Mouse (Mus musculus): ENCODE data around the gene Hhat.

DNA sequence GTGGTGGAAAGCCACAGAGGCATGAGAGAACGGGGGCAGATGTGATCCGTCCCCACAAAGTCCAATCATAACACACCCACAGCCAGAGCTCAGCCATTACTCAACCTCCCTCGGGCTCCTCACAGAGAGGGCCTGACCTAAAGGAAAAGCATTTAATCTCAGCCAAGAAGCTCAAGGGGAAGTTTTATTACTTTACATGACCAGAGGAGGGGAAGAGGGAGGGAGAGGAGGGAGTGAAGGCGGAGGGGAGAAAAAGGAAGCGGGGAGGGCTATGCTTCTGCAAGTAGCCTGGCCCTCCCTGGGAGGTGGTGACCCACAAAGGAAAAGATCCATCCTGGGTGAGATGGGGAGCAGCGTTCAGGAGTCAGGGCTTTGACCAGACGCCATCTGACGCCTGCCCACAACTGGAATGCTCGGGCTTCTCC is 35.0 kb downstream of the Hhat start:
- no peak for TF ChIP-seq POLR2A (IDR thresholded peaks at IDR 0.05; ENCODE audit: control insufficient read depth, low read depth, low read length)
- TF ChIP-seq CTCF (IDR thresholded peaks at IDR 0.05; ENCODE audit: control insufficient read depth, insufficient read depth, insufficient replicate concordance, low read depth, low read length), result no peak

Data from testis, adult 2 months (tissue).